In genomic region chr5:135103999-135104660, GRCm38 (mm10) we compare ENCODE assay signal across 11 mouse cellular contexts. TPM values are rescaled to one million over a fixed set of nuclear protein-coding genes. Genes with fewer than 3 reads are reported as not detected.
A peak's percentile ranks its signal among the peaks of the same experiment; 100 is the strongest.
DNase-seq lines count a peak whose midpoint lies in the region; ATAC-seq and TF ChIP-seq lines count a peak whose summit lies in the region.
"Had no signal": no experiment of that assay in that cellular context is flagged by ENCODE, and none has a peak within 500 bp of the region (broad histone marks: within the 10 kb centered on the region; RNA-seq: fewer than 3 reads in every experiment).

No protein-coding gene starts in this region.

- no peak overlapping the region for H3K9ac ChIP-seq in kidney, embryonic 15.5 days

- WGBS in kidney, adult 2 months = 63% methylated on average over 11 of the region's 11 CpGs
- WGBS in kidney, embryonic 15.5 days = 62% methylated on average over 11 of the region's 11 CpGs
- 70% methylated on average over 11 of the region's 11 CpGs for WGBS in limb, embryonic 10.5 days

- DNase-seq in kidney, adult 2 months = peak; percentile 50
- DNase-seq in CD4-positive helper T cell, adult 2 months (ENCODE audit: low read depth, low spot score) = peak; percentile 42
- DNase-seq in G1E (ENCODE audit: low spot score) = peak; percentile 21
- peak; percentile 42 for DNase-seq in kidney, postnatal 10 days
- no peak for DNase-seq in limb, embryonic 10.5 days (ENCODE audit: low spot score)
- no peak for DNase-seq in layer of hippocampus, adult 8-10 months (ENCODE audit: low spot score in 2 of 2)
- no peak for DNase-seq in left cerebral cortex, postnatal 10 days (ENCODE audit: extremely low spot score in 1 of 2, low spot score in 2 of 2)
- DNase-seq: right cerebral cortex, adult 18-20 months had no signal

- intact Hi-C loops in left cerebral cortex, postnatal 10 days (cut with DNase I) = loop anchor here (10.0 kb wide), 1 partner anchor 241 kb away; no protein-coding TSS in a partner anchor

- peak; percentile 65 for TF ChIP-seq CTCF in kidney, adult 2 months (conservative IDR thresholded peaks at IDR 0.05; ENCODE audit: insufficient read depth, insufficient read length, low read depth, low read length)
- TF ChIP-seq CTCF in G1E (IDR thresholded peaks at IDR 0.05; ENCODE audit: low read depth, low read length) = peak; percentile 23; the same call in 1 of the 2 replicates

- no peaks in the 10 kb centered on the region for H3K36me3 ChIP-seq in kidney, adult 2 months (ENCODE audit: control insufficient read depth, insufficient read depth, low read length)
- H3K36me3 ChIP-seq in kidney, embryonic 15.5 days = no peaks in the 10 kb centered on the region
- no peaks in the 10 kb centered on the region for H3K36me3 ChIP-seq in G1E (replicated peaks)
- no peaks in the 10 kb centered on the region for H3K36me3 ChIP-seq in limb, embryonic 10.5 days

- no peak overlapping the region for H3K4me2 ChIP-seq in kidney, embryonic 15.5 days

- no peak for TF ChIP-seq POLR2A in kidney, adult 2 months (IDR thresholded peaks at IDR 0.05; ENCODE audit: low read depth, low read length)

- ATAC-seq in kidney, embryonic 15.5 days (replicated peaks; ENCODE audit: low FRiP score) = no peak
- no peak for ATAC-seq in G1E (ENCODE audit: extremely low read depth, insufficient number of reproducible peaks, low FRiP score, poor library complexity, severe bottlenecking)
- ATAC-seq: forebrain, embryonic 16.5 days had no signal

- H3K27ac ChIP-seq in kidney, adult 2 months (ENCODE audit: insufficient read depth, low read depth, low read length) = no peak overlapping the region
- no peak overlapping the region for H3K27ac ChIP-seq in kidney, embryonic 15.5 days
- no peak overlapping the region for H3K27ac ChIP-seq in limb, embryonic 10.5 days
- H3K27ac ChIP-seq: macrophage had no signal

- H3K4me1 ChIP-seq in kidney, adult 2 months (ENCODE audit: control insufficient read depth, insufficient read depth, low read length) = peaks cover under 1% of the 10 kb centered on the region; the same call in 1 of the 2 replicates
- peaks cover 25% of the 10 kb centered on the region for H3K4me1 ChIP-seq in kidney, embryonic 15.5 days
- no peaks in the 10 kb centered on the region for H3K4me1 ChIP-seq in G1E (ENCODE audit: insufficient read depth, low read depth, low read length)
- H3K4me1 ChIP-seq in limb, embryonic 10.5 days = peaks cover 24% of the 10 kb centered on the region

- no peak overlapping the region for H3K4me3 ChIP-seq in kidney, adult 2 months (ENCODE audit: insufficient read depth, low read depth, low read length)
- H3K4me3 ChIP-seq in kidney, embryonic 15.5 days (replicated peaks) = no peak overlapping the region
- no peak overlapping the region for H3K4me3 ChIP-seq in G1E (ENCODE audit: low read depth, low read length)
- no peak overlapping the region for H3K4me3 ChIP-seq in limb, embryonic 10.5 days

- no peaks in the 10 kb centered on the region for H3K27me3 ChIP-seq in kidney, adult 2 months (replicated peaks; ENCODE audit: control insufficient read depth, insufficient read depth, low read length)
- peaks cover 50% of the 10 kb centered on the region for H3K27me3 ChIP-seq in kidney, embryonic 15.5 days
- peaks cover 32% of the 10 kb centered on the region for H3K27me3 ChIP-seq in G1E (ENCODE audit: insufficient read depth, low read length)
- H3K27me3 ChIP-seq in limb, embryonic 10.5 days (ENCODE audit: low read depth, poor library complexity, severe bottlenecking) = peaks cover 50% of the 10 kb centered on the region

- H3K9me3 ChIP-seq in kidney, embryonic 15.5 days (replicated peaks) = no peaks in the 10 kb centered on the region
- peaks cover 9% of the 10 kb centered on the region for H3K9me3 ChIP-seq in G1E (replicated peaks)
- H3K9me3 ChIP-seq in limb, embryonic 10.5 days (replicated peaks) = no peaks in the 10 kb centered on the region

RNA-seq across cellular contexts. Expression of gene Mlxipl, which starts 14.4 kb away (rescaled TPM):
- 144 and 170 TPM in 2 replicates for polyA plus RNA-seq in kidney, adult 2 months (2012; rRNA removed)
- polyA plus RNA-seq in kidney, embryonic 15.5 days (2015; fragmentation: Nextera tagmentation; extraction: Ambion mirVana) = 7.3 and 7.4 TPM in 2 replicates
- total RNA-seq in G1E (2014; fragmentation: Nextera tagmentation) (not detected in 2 replicates), G1E (2017) (0.06 and 0.22 TPM in 2 replicates)
- not detected in 2 replicates for polyA plus RNA-seq in G1E (2012)
- 2.5 and 5.1 TPM in 2 replicates for polyA plus RNA-seq in limb, embryonic 10.5 days (2016; fragmentation: Nextera tagmentation; extraction: Ambion mirVana)
- 10 to 100 TPM in 2 of 4 experiments, 1 to 10 TPM in 2; 4.5 to 17.6 (median 11.8) TPM for total RNA-seq in layer of hippocampus, adult 8-10 months (2022)
- 1 to 10 TPM; 3.6 to 4.0 TPM for total RNA-seq in left cerebral cortex, postnatal 10 days (2021)
- polyA plus RNA-seq: macrophage had no signal

RNA-seq across cellular contexts. Expression of gene Vps37d, which starts 26.1 kb away (rescaled TPM):
- polyA plus RNA-seq in kidney, adult 2 months (2012; rRNA removed) = 7.3 and 8.7 TPM in 2 replicates
- 9.2 and 10.9 TPM in 2 replicates for polyA plus RNA-seq in kidney, embryonic 15.5 days (2015; fragmentation: Nextera tagmentation; extraction: Ambion mirVana)
- total RNA-seq in G1E (2014; fragmentation: Nextera tagmentation) (not detected in 2 replicates), G1E (2017) (not detected in 2 replicates)
- polyA plus RNA-seq in G1E (2012) = 0.41 and 0.72 TPM in 2 replicates
- 8.5 and 12.7 TPM in 2 replicates for polyA plus RNA-seq in limb, embryonic 10.5 days (2016; fragmentation: Nextera tagmentation; extraction: Ambion mirVana)
- total RNA-seq in layer of hippocampus, adult 8-10 months (2022) = 10 to 100 TPM; 26.0 to 29.5 (median 28.7) TPM
- 10 to 100 TPM; 28.9 to 32.7 TPM for total RNA-seq in left cerebral cortex, postnatal 10 days (2021)
- polyA plus RNA-seq: macrophage had no signal

RNA-seq across cellular contexts. Expression of gene Bud23, which starts 39.4 kb away (rescaled TPM):
- 50.4 and 50.7 TPM in 2 replicates for polyA plus RNA-seq in kidney, adult 2 months (2012; rRNA removed)
- 121 and 137 TPM in 2 replicates for polyA plus RNA-seq in kidney, embryonic 15.5 days (2015; fragmentation: Nextera tagmentation; extraction: Ambion mirVana)
- total RNA-seq in G1E (2014; fragmentation: Nextera tagmentation) = 67.0 and 73.0 TPM in 2 replicates
- total RNA-seq in G1E (2017) = 79.3 and 110 TPM in 2 replicates
- 176 and 203 TPM in 2 replicates for polyA plus RNA-seq in G1E (2012)
- 194 and 201 TPM in 2 replicates for polyA plus RNA-seq in limb, embryonic 10.5 days (2016; fragmentation: Nextera tagmentation; extraction: Ambion mirVana)
- total RNA-seq in layer of hippocampus, adult 8-10 months (2022) = 10 to 100 TPM; 46.6 to 64.1 (median 52.9) TPM
- 10 to 100 TPM; 39.7 to 50.1 TPM for total RNA-seq in left cerebral cortex, postnatal 10 days (2021)

RNA-seq across cellular contexts. Expression of gene Dnajc30, which starts 40.1 kb away (rescaled TPM):
- polyA plus RNA-seq in kidney, adult 2 months (2012; rRNA removed) = 47.3 and 63.3 TPM in 2 replicates
- polyA plus RNA-seq in kidney, embryonic 15.5 days (2015; fragmentation: Nextera tagmentation; extraction: Ambion mirVana) = 30.9 and 36.7 TPM in 2 replicates
- 17.3 and 25.7 TPM in 2 replicates for total RNA-seq in G1E (2014; fragmentation: Nextera tagmentation)
- 8.0 and 8.7 TPM in 2 replicates for total RNA-seq in G1E (2017)
- 51.3 and 67.6 TPM in 2 replicates for polyA plus RNA-seq in G1E (2012)
- polyA plus RNA-seq in limb, embryonic 10.5 days (2016; fragmentation: Nextera tagmentation; extraction: Ambion mirVana) = 27.7 and 30.8 TPM in 2 replicates
- 10 to 100 TPM; 36.5 to 43.4 (median 38.6) TPM for total RNA-seq in layer of hippocampus, adult 8-10 months (2022)
- total RNA-seq in left cerebral cortex, postnatal 10 days (2021) = 10 to 100 TPM; 37.5 to 38.1 TPM

RNA-seq across cellular contexts. Expression of gene Tbl2, which starts 45.3 kb away (rescaled TPM):
- polyA plus RNA-seq in kidney, adult 2 months (2012; rRNA removed) = 10.1 and 10.2 TPM in 2 replicates
- 25.5 and 26.8 TPM in 2 replicates for polyA plus RNA-seq in kidney, embryonic 15.5 days (2015; fragmentation: Nextera tagmentation; extraction: Ambion mirVana)
- total RNA-seq in G1E (2014; fragmentation: Nextera tagmentation) (27.9 and 37.2 TPM in 2 replicates), G1E (2017) (21.5 and 25.1 TPM in 2 replicates)
- polyA plus RNA-seq in G1E (2012) = 18.2 and 22.5 TPM in 2 replicates
- polyA plus RNA-seq in limb, embryonic 10.5 days (2016; fragmentation: Nextera tagmentation; extraction: Ambion mirVana) = 19.4 and 30.7 TPM in 2 replicates
- total RNA-seq in layer of hippocampus, adult 8-10 months (2022) = 10 to 100 TPM; 25.4 to 34.4 (median 28.4) TPM
- 10 to 100 TPM; 23.3 to 23.6 TPM for total RNA-seq in left cerebral cortex, postnatal 10 days (2021)

Comparison
In these comparisons a context has a peak if more than half of its experiments do, and no peak if none do; other contexts are left out.
1. RNA of gene Mlxipl, which starts 14.4 kb away (polyA plus RNA-seq): 144 to 170 TPM in kidney, adult 2 months; 7.3 to 7.4 TPM in kidney, embryonic 15.5 days, 2.5 to 5.1 TPM in limb, embryonic 10.5 days and not detected in G1E; every median in the first group is over 10 times any median in the second.
2. DNase-seq: peak in kidney, adult 2 months (single experiment), CD4-positive helper T cell, adult 2 months (single experiment), G1E (single experiment) and kidney, postnatal 10 days (single experiment); none in limb, embryonic 10.5 days (single experiment), layer of hippocampus, adult 8-10 months (0 of 2) and left cerebral cortex, postnatal 10 days (0 of 2).